Mouse (Mus musculus) gastrocnemius, adult 8-10 months (tissue): ENCODE data around the gene Fdx1l. TPM values are rescaled to one million over a fixed set of nuclear protein-coding genes. Genes with fewer than 3 reads are reported as not detected.

Experiments
- DNase-seq, 2 experiments: peaks; one replicate each; pipeline ENCODE4 v3.0.0; 2022; ENCODE audit warnings: low spot score in 2 of 2
- total RNA-seq, 4 experiments: library from RNA; stranded (reverse); gene quantifications; 2 replicates each; pipeline ENCODE4 v1.2.4; 2022

The Fdx1l gene
- total RNA-seq = 10 to 100 TPM; 47.9 to 55.2 (median 51.4) TPM

DNA sequence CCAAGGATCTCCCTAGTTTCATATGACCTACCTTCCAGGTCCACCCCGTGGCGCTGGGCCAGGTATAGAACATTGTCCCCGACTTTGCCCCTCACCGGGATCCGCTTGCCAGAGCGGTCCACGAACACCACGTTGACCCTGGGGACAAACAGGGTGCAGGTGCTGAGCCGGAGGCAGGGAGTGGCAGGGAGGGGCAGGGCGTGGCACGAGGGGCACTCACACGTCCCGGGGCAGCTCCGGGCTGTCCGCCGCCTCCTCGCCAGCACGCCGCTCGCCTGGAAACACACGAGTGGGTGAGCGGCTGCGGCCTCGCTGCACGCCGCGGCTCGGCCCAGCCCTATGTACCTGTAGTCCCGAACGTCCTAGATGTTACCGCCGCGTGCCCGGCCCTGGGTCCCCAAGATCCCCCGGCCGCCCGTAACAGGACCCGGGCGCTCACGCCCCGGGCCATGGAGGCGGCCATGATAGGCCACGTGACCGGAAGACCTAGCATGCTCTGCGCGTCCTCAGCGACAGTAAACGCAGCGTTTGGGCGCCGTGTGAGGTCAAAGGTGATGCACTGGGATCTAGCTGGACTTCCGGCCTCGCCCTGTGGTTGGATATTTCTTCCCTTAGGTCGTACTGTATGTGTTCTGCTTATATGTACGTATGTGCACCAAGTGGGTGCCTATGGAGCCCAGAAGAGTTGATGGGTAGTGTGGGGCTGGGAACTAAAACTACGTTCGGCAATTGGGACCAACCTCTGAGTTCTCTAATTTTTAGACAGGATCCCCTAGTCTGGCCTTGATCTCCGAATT, at the start of gene Fdx1l, which contains the start of gene Gm49373:
Fdx1l (minus strand) TSS at position 571 of the 797 bp plus-strand sequence.
Gm49373 (minus strand) TSS at position 53 of the 797 bp plus-strand sequence.
- peak; percentile 75 to 83 for DNase-seq

DNA sequence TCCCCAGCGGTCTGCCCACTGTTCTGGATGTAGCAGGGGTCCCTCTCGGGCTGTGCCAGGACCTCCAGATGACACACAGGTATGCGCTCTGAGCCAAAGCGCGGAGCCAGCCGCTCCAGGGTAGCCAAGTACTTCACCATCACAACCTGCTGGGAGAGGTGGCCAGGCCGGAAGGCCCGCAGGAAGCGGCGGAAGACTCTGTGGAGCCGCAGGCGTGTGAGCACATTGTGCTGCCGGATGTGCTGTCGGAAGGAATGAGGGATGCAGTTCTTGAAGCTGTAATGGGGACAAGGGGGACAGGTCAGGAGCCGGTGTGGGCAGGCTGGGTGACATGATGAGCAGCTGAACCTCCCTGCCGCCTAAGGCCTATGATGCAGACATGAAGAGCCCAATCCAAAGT, 48.1 kb upstream of the Fdx1l start:
- DNase-seq = no peak

DNA sequence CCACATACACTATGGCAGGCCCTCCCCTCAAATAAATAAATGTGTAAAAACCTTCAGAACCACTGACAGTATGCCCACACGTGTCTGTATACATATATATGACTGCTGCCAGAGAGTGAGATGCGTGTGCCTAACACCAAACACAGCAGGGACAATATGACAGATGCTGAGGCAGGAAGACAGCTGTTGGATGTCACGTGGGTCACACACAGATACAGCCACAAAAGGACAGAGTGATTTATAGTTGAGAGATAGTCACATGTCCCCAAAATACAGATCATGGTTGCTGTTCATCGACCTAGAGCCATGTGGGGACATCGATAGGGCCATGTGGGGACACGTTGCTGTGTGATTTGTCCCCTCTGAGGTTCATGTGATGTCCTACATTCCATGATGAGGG, 43.7 kb upstream of the Fdx1l start:
- no peak for DNase-seq

- DNase-seq = no peak
Measured at GRCm38 (mm10) chr9:21115105-21115504, 41.7 kb upstream of the Fdx1l start.

- DNase-seq = no peak
Measured at GRCm38 (mm10) chr9:21114190-21114589, 40.8 kb upstream of the Fdx1l start.

DNA sequence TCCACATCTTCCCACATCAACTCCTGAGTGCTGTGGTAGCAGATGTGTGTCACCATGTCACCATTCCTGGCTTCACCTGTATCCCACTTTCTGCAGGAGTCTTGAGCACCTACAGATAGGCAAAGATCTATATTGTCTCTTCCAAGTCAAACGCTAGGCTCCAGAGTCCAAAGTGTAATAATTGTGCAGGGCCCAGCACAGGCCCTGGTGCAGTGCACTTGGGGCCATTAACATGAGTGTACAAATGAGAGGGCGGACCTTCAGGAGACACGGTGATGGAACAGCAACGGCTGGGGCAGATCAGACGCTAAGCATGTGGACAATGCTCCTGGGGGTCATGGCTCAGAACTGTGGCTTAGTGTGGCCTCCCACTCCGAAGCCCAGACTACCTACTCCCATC, 40.3 kb upstream of the Fdx1l start:
- DNase-seq = no peak

DNA sequence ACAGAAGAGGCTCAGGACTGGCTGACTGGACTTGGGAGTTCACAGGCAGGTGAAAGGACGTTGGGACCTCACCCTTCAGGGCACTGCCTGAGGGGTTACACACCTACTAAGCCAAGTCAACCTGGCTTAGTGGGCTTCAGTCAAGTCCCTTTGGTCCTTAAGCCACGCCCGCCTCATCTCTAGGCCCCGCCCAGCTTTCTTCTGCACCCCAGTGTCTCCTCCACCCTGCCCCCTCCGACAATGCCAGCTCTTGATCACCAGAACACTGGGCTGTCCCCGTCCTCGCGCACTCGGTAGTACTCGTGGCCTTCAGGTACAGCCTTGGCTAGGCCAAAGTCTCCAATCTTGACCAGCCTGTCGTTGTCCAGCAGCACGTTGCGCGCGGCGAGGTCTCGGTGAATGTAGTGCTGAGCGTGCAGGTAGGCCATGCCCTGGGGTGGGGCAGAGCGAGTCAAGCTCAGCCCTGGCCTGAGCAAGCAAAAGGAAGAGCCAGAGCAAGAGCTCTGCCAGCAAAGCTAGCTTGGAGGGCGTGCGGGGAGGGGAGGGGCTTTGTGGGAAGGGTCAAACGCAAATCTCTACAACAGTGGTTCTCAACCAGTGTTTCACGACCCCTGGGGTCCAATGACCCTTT, 34.3 kb upstream of the Fdx1l start:
- DNase-seq = no peak

DNA sequence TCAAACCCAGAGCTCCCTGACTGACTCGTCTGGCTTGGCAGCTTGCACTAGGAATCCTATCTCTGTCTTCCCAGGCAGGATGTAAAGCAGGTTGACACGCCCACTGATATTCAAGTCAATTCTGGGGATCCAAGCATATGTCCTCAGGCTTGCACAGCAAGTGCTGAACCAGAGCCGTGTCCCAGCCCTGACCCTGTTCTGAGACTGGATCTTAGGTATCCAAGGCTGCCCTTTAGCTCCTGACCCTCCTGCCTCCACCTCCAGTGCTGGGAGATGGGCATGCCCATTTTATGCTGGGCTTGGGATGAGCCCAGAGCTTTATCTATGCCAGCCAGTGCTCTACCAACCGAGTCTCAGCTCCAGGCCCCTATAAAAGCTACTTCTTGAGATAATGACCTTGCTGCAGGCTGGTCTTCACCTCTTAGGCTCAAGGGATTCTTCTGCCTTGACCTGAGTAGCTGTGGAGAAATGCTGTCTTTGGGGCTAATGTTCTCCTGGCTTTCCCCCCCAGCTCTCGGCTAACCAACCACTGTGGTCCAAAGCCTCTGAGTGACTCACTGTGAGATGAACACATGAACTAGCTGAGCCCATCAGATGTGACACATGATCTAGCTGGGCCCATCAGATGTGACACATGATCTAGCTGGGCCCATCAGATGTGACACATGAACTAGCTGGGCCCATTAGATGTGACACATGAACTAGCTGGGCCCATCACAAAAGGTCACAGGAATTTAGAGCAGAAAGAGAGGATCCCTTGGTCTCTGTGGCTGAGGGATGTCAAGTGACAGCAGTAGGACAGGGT, 32.5 kb upstream of the Fdx1l start:
- no peak for DNase-seq

- no peak for DNase-seq
Measured at GRCm38 (mm10) chr9:21104814-21105213, 31.4 kb upstream of the Fdx1l start.

DNA sequence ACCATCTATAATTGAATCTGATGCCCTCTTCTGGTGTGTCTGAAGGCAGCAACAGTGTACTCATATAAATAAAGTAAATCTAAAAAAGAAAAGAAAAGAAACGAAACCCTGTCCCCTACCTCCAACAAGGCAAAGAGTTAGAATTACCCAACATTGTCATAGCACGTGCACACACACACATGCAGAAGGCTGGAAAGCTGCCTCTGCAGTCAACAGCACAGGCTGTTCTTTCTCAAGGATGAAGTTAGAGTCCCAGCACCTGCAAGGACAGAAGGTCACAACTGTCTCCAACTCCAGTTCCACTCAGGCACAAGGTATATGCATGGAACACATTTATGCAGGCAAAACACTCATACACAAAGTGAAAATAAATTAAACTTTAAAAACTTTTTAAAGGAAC, 28.7 kb upstream of the Fdx1l start:
- DNase-seq = no peak

DNA sequence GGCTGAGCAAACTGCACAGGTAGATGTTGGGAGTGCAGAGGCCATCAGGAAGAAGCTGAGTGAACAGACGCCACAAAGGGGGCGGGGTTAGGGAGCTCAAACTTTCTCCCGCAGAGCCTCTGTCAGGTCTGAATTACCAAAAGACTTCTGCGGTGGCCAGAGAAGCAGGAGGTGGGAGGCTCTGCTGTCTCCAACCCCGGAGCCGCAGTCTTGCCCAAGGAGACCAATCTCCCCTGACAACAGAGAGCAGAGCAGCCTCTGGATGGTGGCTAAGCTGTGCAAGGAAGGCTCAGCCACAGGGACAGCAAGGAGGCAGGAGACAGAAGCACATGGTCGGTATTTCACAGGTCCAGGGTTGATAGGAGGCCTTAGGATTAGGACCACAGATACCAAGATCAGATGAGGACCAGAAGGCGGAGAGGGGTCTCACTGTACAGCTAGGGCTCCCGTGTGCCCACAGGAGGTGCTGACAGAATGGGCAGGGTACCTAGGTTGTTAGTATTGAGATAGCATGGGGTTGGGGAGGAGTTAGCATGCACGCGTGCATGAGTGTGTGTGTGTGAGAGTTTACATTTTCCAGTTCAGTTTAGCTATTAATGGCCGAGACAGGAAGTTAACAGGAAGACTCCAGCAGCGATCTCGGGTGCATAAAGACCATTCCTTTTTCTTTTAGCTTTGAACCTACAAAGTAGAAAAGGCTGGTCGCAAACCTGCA, 27.2 kb upstream of the Fdx1l start:
- DNase-seq = no peak

DNA sequence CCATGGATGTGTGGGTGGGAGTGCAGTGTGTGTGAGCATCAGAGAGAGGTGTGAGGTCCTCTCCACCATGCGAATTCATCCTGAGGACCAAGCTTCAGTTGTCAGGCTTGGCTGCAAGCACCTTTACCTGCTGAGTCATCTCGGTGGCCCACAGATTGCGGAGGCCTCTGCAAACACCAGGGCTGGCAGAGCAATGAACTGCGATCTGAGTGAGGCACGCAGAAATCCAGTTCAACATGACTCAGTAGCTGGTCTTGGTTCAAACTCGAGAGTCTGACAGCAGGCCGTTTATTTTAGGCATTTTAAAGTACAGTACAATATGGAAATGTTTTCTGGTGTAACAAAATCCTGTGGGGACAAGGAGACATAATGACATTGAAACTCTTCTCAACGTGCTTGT, 24.4 kb upstream of the Fdx1l start:
- DNase-seq = no peak

DNA sequence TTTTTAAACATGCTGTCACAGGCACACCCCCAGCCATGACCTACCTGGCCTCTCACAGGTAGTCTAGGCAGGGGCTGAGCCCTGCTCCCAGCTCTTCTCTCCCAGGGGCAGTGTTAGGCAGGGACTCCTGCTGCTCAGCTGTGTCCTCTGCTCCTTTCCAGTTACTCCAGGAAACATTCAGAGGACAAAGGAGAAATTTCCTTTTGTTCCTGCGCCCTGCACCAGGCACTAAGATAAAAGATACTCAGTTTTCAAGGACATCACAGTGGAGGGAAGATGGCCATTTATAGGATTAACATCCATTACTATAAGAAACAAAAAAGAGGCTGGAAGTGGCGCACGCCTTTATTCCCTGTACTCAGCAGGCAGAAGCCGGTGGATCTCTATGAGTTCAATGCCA, 22.5 kb upstream of the Fdx1l start:
- DNase-seq = no peak

DNA sequence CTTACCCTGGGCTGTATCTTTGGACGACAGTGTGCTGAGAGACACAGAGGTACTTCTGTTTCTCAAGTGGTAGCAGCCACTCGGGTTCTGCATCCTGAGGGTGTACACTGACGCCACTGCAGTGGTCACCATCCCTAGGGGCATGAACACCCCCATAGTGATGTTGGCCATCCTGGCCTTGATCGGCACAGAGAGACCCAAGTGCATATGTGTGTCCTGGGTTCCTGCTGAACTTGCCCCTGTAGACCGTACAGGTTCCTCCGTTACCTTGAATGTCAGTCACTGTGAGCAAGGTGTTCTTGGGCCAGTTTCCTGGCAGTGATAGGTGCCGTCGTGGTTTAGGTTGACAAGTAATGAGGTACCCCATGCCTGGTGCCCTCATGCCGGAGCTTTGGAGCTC, 20.0 kb upstream of the Fdx1l start:
- DNase-seq = no peak

DNA sequence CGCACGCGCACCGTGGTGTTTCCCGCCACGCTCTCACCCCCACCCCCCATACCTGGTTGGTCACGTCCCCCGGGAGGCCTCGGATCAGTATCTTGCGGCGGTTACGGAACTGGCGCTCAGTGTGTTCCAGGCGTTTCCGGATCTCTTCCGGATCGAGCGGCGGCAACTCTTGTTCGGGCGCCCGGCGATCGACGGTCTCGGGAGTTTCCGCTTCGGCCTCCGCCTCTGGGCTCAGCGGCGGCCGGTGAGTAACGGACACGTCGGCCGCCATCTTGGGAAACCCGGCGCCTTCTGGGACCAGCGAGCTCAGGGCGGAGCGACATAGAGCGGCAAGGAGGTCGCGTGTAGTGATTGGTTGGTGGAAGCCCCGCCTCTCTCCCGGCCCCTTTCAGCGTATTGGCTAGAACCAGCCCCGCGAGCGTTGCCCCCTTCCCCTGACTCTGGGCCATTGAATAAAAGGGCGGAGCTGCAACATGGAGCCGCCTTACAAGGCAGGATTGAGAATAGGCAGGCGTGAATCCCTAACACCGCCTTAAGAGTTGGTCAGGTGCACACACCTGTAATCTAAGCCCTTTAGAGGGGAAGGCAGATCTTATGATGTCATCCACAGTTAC, 18.4 kb upstream of the Fdx1l start, which contains the start of the genes Gm38431 and Raver1:
Gm38431 (minus strand) TSS at position 291 of the 614 bp plus-strand sequence.
Raver1 (minus strand) TSS at position 302 of the 614 bp plus-strand sequence.
- DNase-seq = peak; percentile 96 to 98

DNA sequence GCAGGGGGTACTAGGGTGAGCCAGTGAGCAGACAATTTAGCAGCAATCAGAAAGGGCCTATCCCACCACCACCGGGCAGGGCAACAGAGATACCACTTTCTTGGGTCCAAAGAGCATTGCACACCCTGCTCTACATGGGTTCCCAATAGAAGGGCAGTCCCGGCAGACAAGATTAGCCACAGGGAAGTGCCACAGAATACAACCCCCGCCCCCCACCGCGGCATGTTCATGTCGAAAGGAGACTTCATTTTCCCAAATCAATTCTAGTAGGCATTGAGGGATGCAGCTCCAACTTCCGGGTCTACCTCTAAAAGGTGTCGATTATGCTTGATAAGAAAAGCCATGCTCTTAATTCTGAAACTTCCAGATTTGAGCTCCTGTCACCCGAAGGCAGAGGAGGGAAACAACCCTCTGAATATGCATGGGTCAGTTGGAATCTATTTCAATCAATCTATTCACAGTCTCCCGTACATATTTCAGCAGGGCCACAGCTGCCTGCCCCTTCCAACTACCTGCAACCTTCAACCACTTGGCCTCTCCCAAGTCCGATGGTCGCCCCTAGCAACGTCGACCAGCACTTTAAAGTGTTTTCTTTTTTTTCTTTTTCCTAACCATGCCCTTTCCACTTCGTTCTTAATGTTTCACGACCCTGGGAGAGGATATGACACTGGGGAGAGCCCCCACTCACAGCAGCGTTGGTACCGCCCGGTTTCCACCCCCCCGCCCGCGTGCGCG, 17.7 kb upstream of the Fdx1l start:
- DNase-seq = no peak

- DNase-seq = no peak
Measured at GRCm38 (mm10) chr9:21090537-21090936, 17.1 kb upstream of the Fdx1l start.

- no peak for DNase-seq
Measured at GRCm38 (mm10) chr9:21083324-21083723, 9.9 kb upstream of the Fdx1l start.

GRCm38 (mm10) chr9:21081127-21081526, 7.7 kb upstream of the Fdx1l start:
- no peak for DNase-seq

DNA sequence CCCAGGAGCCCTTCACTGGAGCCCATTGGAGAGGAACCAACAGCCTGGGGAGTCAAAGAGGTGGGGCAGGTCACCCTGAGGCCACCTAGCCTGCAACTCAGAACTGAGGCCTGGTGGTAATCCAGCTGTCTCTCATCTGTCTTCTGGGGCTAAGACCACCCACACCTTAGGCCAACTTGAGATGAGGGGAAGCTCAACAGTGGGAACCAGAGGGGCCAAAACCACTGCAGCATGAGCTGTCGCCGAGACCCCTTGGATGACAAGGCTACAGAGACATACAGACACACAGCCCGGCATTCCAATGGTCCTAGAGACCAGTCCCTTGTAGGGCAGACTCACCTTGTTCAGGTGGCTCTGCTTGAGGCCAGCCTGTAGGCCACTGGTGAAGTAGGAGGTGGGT, 2.2 kb upstream of the Fdx1l start:
- DNase-seq = no peak
